Mouse (Mus musculus) subcutaneous adipose tissue, adult 2 months (tissue): ENCODE data around the gene Lce1h. TPM values are rescaled to one million over a fixed set of nuclear protein-coding genes. Genes with fewer than 3 reads are reported as not detected.

Source experiments
- polyA plus RNA-seq: library from polyadenylated mRNA; depleted of rRNA; stranded (reverse); fragments of >200 nt; gene quantifications from 2 replicates; pipeline ENCODE4 v1.2.3, GENCODE M21; 2012; ENCODE audit warnings: low replicate concordance; rRNA removed

Lce1h gene
- polyA plus RNA-seq, result not detected in 2 replicates

DNA sequence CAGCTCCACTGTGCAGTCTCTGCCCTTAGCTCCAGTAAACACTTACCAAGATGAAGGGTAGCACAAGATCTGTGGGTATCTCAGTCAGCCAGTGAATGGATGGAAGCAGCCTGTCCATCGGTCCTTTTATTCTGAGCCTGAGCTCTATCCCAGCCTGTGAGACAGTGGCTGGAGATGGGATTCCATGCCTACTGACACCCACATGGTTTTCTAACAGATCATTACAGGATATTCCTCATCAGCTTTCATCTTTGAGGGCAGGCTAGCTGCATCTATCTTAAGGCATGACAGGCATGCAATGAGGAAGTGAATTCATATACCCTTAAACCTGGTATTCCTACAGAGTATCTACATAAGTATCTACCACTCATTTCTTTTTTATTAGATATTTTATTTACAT lies at the start of gene Lce1h:
TSS of gene Lce1h (minus strand) at position 101 of the 400 bp plus-strand sequence.

DNA sequence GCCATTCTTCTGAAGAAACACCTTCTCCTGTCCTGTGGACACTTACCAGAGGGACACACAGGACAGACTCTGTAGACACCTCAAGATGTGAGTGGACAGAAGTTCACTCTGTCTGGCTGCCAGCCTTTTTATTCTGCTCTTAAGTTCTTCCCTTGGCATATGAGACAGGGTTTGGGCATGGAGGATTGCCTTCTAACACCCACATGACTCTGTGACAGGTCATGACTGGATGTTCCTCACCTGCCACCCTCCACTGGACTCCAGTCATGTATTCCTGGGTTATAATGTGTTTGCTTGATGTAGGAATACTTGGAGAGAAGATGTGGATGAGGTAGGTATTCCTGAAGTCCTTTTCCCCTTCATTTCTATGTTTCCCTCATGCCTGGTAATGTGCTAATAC lies 42.9 kb upstream of the Lce1h start, which contains the start of gene Lce1k:
TSS of gene Lce1k (minus strand) at position 101 of the 400 bp plus-strand sequence.

DNA sequence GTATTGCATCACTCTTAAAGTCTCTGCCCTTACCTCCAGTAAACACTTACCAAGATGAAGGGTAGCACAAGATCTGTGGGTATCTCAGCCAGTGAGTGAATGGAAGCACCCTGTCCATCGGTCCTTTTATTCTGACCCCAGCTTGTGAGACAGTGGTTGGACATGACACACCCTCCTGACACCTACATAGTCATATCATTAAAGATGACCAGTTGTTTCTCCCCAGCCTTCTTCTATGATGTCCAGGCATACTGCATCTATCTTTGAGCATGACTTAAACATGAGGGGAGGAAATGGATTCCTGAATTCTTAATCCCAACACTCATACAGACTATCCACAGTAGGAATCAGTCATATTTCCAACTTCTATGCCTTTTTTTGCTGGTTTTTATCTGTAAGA lies 25.5 kb upstream of the Lce1h start, which contains the start of gene Lce1j:
TSS of gene Lce1j (minus strand) at position 101 of the 400 bp plus-strand sequence.

GRCm38 (mm10) chr3:92778799-92779198 lies 13.9 kb upstream of the Lce1h start, which contains the start of gene Lce1i:
TSS of gene Lce1i (minus strand) at chr3:92778899.

GRCm38 (mm10) chr3:92752238-92752637 lies 12.6 kb downstream of the Lce1h start, which contains the start of gene Lce1g:
TSS of gene Lce1g (minus strand) at chr3:92752338.

DNA sequence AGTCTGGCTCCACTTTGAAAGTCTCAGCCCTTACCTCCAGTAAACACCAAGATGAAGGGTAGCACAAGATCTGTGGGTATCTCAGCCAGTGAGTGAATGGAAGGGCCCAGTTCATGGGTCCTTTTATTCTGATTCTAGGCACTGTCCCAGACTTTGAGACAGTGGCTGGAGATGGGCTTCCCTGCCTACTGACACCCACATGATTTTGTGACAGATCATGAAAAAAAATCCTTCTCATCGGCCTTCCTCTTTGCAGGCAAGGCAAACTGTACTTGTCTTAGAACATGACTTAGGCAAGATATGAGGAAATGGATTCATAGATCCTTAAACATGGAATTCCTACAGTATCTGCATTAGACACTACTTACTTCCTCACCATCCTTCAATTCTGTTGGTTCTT lies 25.9 kb downstream of the Lce1h start, which contains the start of gene Gm38119:
TSS of gene Gm38119 (minus strand) at position 101 of the 400 bp plus-strand sequence.

DNA sequence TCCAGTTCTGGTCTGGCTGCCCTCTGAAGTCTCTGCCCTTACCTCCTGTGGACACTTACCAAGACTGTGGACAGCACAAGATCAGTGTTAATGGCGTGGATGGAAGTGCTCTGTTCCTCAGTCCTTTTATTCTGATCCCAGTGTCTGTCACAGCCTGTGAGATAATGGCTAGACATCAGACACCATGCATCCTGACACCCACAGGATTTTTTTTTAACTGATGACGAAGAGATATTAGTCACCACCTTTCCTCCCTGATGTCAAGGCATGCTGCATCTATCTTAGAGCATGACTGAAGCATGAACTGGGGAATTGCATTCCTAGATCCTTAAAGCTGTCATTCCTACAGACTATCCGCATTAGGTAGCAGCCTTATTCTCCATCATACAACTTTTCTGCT lies 44.6 kb downstream of the Lce1h start, which contains the start of gene Lce1f:
TSS of gene Lce1f (minus strand) at position 101 of the 400 bp plus-strand sequence.

Other genes starting within 250 kb of the Lce1h start
- not detected in 2 replicates for gene 2310046K23Rik, start 230.6 kb downstream of the Lce1h start, polyA plus RNA-seq
- 0.31 TPM in 1 of 2 replicates, not detected in the other for gene Ivl, start 191.3 kb downstream of the Lce1h start, polyA plus RNA-seq
- not detected in 2 replicates for gene Smcp, start 176.1 kb downstream of the Lce1h start, polyA plus RNA-seq
- not detected in 2 replicates for gene 2210017I01Rik, start 157.6 kb downstream of the Lce1h start, polyA plus RNA-seq
- not detected in 2 replicates for gene Lce6a, start 143.4 kb downstream of the Lce1h start, polyA plus RNA-seq
- gene Lce1a1, start 116.8 kb downstream of the Lce1h start, polyA plus RNA-seq, result not detected in 2 replicates
- not detected in 2 replicates for gene Lce1b, start 108.1 kb downstream of the Lce1h start, polyA plus RNA-seq
- not detected in 2 replicates for gene Lce1a2, start 94.8 kb downstream of the Lce1h start, polyA plus RNA-seq
- not detected in 2 replicates for gene Lce1c, start 85.8 kb downstream of the Lce1h start, polyA plus RNA-seq
- gene Lce1d, start 77.9 kb downstream of the Lce1h start, polyA plus RNA-seq, result not detected in 2 replicates
- not detected in 2 replicates for gene Lce1e, start 56.0 kb downstream of the Lce1h start, polyA plus RNA-seq
- gene Lce1f, start 44.7 kb downstream of the Lce1h start, polyA plus RNA-seq, result not detected in 2 replicates
- gene Gm38119, start 26.0 kb downstream of the Lce1h start, polyA plus RNA-seq, result not detected in 2 replicates
- not detected in 2 replicates for gene Lce1g, start 12.7 kb downstream of the Lce1h start, polyA plus RNA-seq
- not detected in 2 replicates for gene Lce1i, start 13.8 kb upstream of the Lce1h start, polyA plus RNA-seq
- gene Lce1j, start 25.4 kb upstream of the Lce1h start, polyA plus RNA-seq, result not detected in 2 replicates
- gene Lce1k, start 42.8 kb upstream of the Lce1h start, polyA plus RNA-seq, result not detected in 2 replicates
- gene Kprp, start 62.2 kb upstream of the Lce1h start, polyA plus RNA-seq, result not detected in 2 replicates
- gene Lce1l, start 86.2 kb upstream of the Lce1h start, polyA plus RNA-seq, result not detected in 2 replicates
- gene 2310050C09Rik, start 105.2 kb upstream of the Lce1h start, polyA plus RNA-seq, result not detected in 2 replicates
- gene Lce3a, start 161.2 kb upstream of the Lce1h start, polyA plus RNA-seq, result not detected in 2 replicates
- not detected in 2 replicates for gene Lce3b, start 167.9 kb upstream of the Lce1h start, polyA plus RNA-seq
- gene Lce3c, start 179.4 kb upstream of the Lce1h start, polyA plus RNA-seq, result 0.27 TPM in 1 of 2 replicates, not detected in the other
- not detected in 2 replicates for gene Lce3d, start 192.3 kb upstream of the Lce1h start, polyA plus RNA-seq
- gene Lce3e, start 202.0 kb upstream of the Lce1h start, polyA plus RNA-seq, result not detected in 2 replicates
- not detected in 2 replicates for gene Lce3f, start 227.2 kb upstream of the Lce1h start, polyA plus RNA-seq